ENCODE assay signal across 11 mouse cellular contexts in genomic region chr14:26867356-26867755, GRCm38 (mm10). TPM values are rescaled to one million over a fixed set of nuclear protein-coding genes. Genes with fewer than 3 reads are reported as not detected.
DNase-seq lines count a peak whose midpoint lies in the region; TF ChIP-seq lines count a peak whose summit lies in the region.
"Had no signal": no experiment of that assay in that cellular context is flagged by ENCODE, and none has a peak within 500 bp of the region (broad histone marks: within the 10 kb centered on the region; RNA-seq: fewer than 3 reads in every experiment).

No protein-coding gene starts in this region.

- H3K4me3 ChIP-seq in layer of hippocampus, adult 2 months, result no peak overlapping the region
- H3K4me3 ChIP-seq in ES-E14 (ENCODE audit: insufficient read depth in 1 of 2, low read depth in 1 of 2, low read length in 2 of 2, poor library complexity in 1 of 2, severe bottlenecking in 1 of 2), result no peak overlapping the region
- H3K4me3 ChIP-seq: heart, embryonic 13.5 days; liver, embryonic 15.5 days; midbrain, embryonic 13.5 days; stomach, embryonic 15.5 days had no signal

- no peak overlapping the region for H3K9ac ChIP-seq in ES-E14 (ENCODE audit: insufficient read depth, low read depth, low read length, poor library complexity, severe bottlenecking)
- H3K9ac ChIP-seq: heart, embryonic 13.5 days; liver, embryonic 15.5 days; midbrain, embryonic 13.5 days; stomach, embryonic 15.5 days had no signal

- no peaks in the 10 kb centered on the region for H3K9me3 ChIP-seq in ES-E14 (ENCODE audit: control insufficient read depth, insufficient read depth, low read depth, low read length)
- H3K9me3 ChIP-seq: heart, embryonic 13.5 days; liver, embryonic 15.5 days; midbrain, embryonic 13.5 days; stomach, embryonic 15.5 days had no signal

- no peak overlapping the region for H3K27ac ChIP-seq in layer of hippocampus, adult 2 months
- peak overlapping the region; percentile 41; the same call in 1 of the 2 replicates for H3K27ac ChIP-seq in ES-E14 (ENCODE audit: insufficient read depth, low read depth, low read length, poor library complexity, severe bottlenecking)
- H3K27ac ChIP-seq: heart, embryonic 13.5 days; liver, embryonic 15.5 days; midbrain, embryonic 13.5 days; stomach, embryonic 15.5 days had no signal

- H3K4me1 ChIP-seq in ES-E14 (ENCODE audit: control insufficient read depth in 2 of 2, insufficient read depth in 2 of 2, low read length in 2 of 2, poor library complexity in 1 of 2), result peaks cover 0 to 2% of the 10 kb centered on the region in 2 experiments; a peak in 1 of 4 replicates
- H3K4me1 ChIP-seq: heart, embryonic 13.5 days; liver, embryonic 15.5 days; midbrain, embryonic 13.5 days; stomach, embryonic 15.5 days had no signal

- H3K36me3 ChIP-seq in ES-E14 (ENCODE audit: control insufficient read depth, insufficient read depth, low read length, poor library complexity, severe bottlenecking), result no peaks in the 10 kb centered on the region
- H3K36me3 ChIP-seq: heart, embryonic 13.5 days; liver, embryonic 15.5 days; midbrain, embryonic 13.5 days; stomach, embryonic 15.5 days had no signal

- DNase-seq in layer of hippocampus, adult 2 months (ENCODE audit: low spot score in 2 of 2), result no peak
- no peak for DNase-seq in layer of hippocampus, adult 9-11 months
- DNase-seq in A20 (ENCODE audit: low read depth, low spot score), result peak; percentile 56
- DNase-seq in ES-E14 (ENCODE audit: low read depth, low spot score), result peak; percentile 66
- peak; percentile 36 for DNase-seq in induced T-regulatory cell, adult 2 months (ENCODE audit: low read depth)
- no peak for DNase-seq in right cerebral cortex, adult 2 months (ENCODE audit: low spot score in 2 of 2)
- DNase-seq in gastrocnemius, postnatal 10 days, result no peak

- peak; percentile 32 for TF ChIP-seq CTCF in layer of hippocampus, adult 2 months (conservative IDR thresholded peaks at IDR 0.05)

- in situ Hi-C loops in ES-E14 (cut with MboI; ENCODE audit: low sequenced_read_pairs in 2 of 2, unreplicated experiment in 2 of 2), result no loop called here

TF ChIP-seq in ES-E14, 5 proteins besides CTCF, POLR2A, EP300 and RAD21:
- TF ChIP-seq HCFC1 (IDR thresholded peaks at IDR 0.05; ENCODE audit: borderline replicate concordance, insufficient read depth, low read length) (no peak), MAFK (IDR thresholded peaks at IDR 0.05; ENCODE audit: insufficient read depth, low read depth, low read length) (no peak), CHD2 (IDR thresholded peaks at IDR 0.05; ENCODE audit: low read depth, low read length) (no peak), ZNF384 (IDR thresholded peaks at IDR 0.05; ENCODE audit: low read depth, low read length) (no peak), ZC3H11A (IDR thresholded peaks at IDR 0.05; ENCODE audit: borderline replicate concordance, low read depth, low read length) (no peak)

RNA-seq across cellular contexts. Expression of gene Asb14, which starts 27.0 kb away (rescaled TPM):
- total RNA-seq in layer of hippocampus, adult 2 months (2021), result not detected
- 0.54 and 0.63 TPM in 2 replicates for total RNA-seq in ES-E14 (2012; rRNA removed)
- 10 to 100 TPM; 18.2 to 23.9 TPM for total RNA-seq in gastrocnemius, postnatal 10 days (2021)

Comparison
In these comparisons a context has a peak if more than half of its experiments do, and no peak if none do; other contexts are left out.
1. DNase-seq: peak in A20 (single experiment), ES-E14 (single experiment) and induced T-regulatory cell, adult 2 months (single experiment); none in layer of hippocampus, adult 2 months (0 of 2), layer of hippocampus, adult 9-11 months (single experiment), right cerebral cortex, adult 2 months (0 of 2) and gastrocnemius, postnatal 10 days (single experiment).
2. RNA of gene Asb14, which starts 27.0 kb away (total RNA-seq): 18.2 to 23.9 TPM in gastrocnemius, postnatal 10 days; 0.54 to 0.63 TPM in ES-E14 and not detected in layer of hippocampus, adult 2 months; every median in the first group is over 10 times any median in the second.